Mouse (Mus musculus) fat pad, adult 2 months (tissue): ENCODE data around the gene Prg2.

ENCODE experiments used
- DNase-seq: peaks from one replicate; pipeline ENCODE4 v3.0.0-alpha.2; 2011; ENCODE audit warnings: low read depth, low spot score; ENCODE audit errors: extremely low read depth

The Prg2 gene

GRCm38 (mm10) chr2:84980188-84980587 is at the start of gene Prg2:
Gene Prg2 (plus strand): TSS chr2:84980461.
- DNase-seq: no peak

GRCm38 (mm10) chr2:84933992-84934648 is 46.1 kb upstream of the Prg2 start:
- DNase-seq: no peak

- DNase-seq: no peak
Observed at GRCm38 (mm10) chr2:84934649-84935007, 45.6 kb upstream of the Prg2 start.

GRCm38 (mm10) chr2:84935065-84935464 is 45.2 kb upstream of the Prg2 start:
- DNase-seq: no peak

- no peak for DNase-seq
Observed at GRCm38 (mm10) chr2:84936474-84937429, 43.5 kb upstream of the Prg2 start, which contains the start of gene Slc43a3. Gene Slc43a3 (plus strand): TSS chr2:84936579.

GRCm38 (mm10) chr2:84937491-84938150 is 42.6 kb upstream of the Prg2 start:
- DNase-seq: no peak

GRCm38 (mm10) chr2:84938249-84938946 is 41.9 kb upstream of the Prg2 start:
- no peak for DNase-seq

- no peak for DNase-seq
Observed at GRCm38 (mm10) chr2:84939306-84939705, 41.0 kb upstream of the Prg2 start.

- no peak for DNase-seq
Observed at GRCm38 (mm10) chr2:84939711-84940110, 40.5 kb upstream of the Prg2 start.

- DNase-seq: peak; percentile 55
Observed at GRCm38 (mm10) chr2:84941332-84941731, 38.9 kb upstream of the Prg2 start.

GRCm38 (mm10) chr2:84941795-84942194 is 38.5 kb upstream of the Prg2 start:
- DNase-seq: no peak

GRCm38 (mm10) chr2:84947154-84947771 is 33.0 kb upstream of the Prg2 start:
- no peak for DNase-seq

- no peak for DNase-seq
Observed at GRCm38 (mm10) chr2:84948252-84948651, 32.0 kb upstream of the Prg2 start.

- DNase-seq: no peak
Observed at GRCm38 (mm10) chr2:84948721-84949120, 31.5 kb upstream of the Prg2 start.

GRCm38 (mm10) chr2:84951027-84951426 is 29.2 kb upstream of the Prg2 start:
- no peak for DNase-seq

- no peak for DNase-seq
Observed at GRCm38 (mm10) chr2:84952251-84952650, 28.0 kb upstream of the Prg2 start.

- DNase-seq: no peak
Observed at GRCm38 (mm10) chr2:84952693-84953092, 27.6 kb upstream of the Prg2 start.

GRCm38 (mm10) chr2:84955435-84955834 is 24.8 kb upstream of the Prg2 start:
- no peak for DNase-seq

GRCm38 (mm10) chr2:84956274-84956673 is 24.0 kb upstream of the Prg2 start:
- no peak for DNase-seq

- no peak for DNase-seq
Observed at GRCm38 (mm10) chr2:84958588-84959264, 21.5 kb upstream of the Prg2 start.
